Comparison of ENCODE assay signal across 22 mouse cellular contexts in genomic region chr8:78770584-78770983, GRCm38 (mm10). TPM values are rescaled to one million over a fixed set of nuclear protein-coding genes. Genes with fewer than 3 reads are reported as not detected.
DNase-seq lines count a peak whose midpoint lies in the region; ATAC-seq and TF ChIP-seq lines count a peak whose summit lies in the region.
"Had no signal": no experiment of that assay in that cellular context is flagged by ENCODE, and none has a peak within 500 bp of the region (broad histone marks: within the 10 kb centered on the region; RNA-seq: fewer than 3 reads in every experiment).

No protein-coding gene starts in this region.

- no peak for TF ChIP-seq CTCF in heart, adult 2 months (IDR thresholded peaks at IDR 0.05)
- no peak for TF ChIP-seq CTCF in lung, embryonic 14.5 days (IDR thresholded peaks at IDR 0.05; ENCODE audit: low read depth)
- no peak for TF ChIP-seq CTCF in lung, adult 2 months (IDR thresholded peaks at IDR 0.05; ENCODE audit: insufficient read depth, low read length)
- TF ChIP-seq CTCF in lung, postnatal 0 days (IDR thresholded peaks at IDR 0.05): no peak

- WGBS in heart, adult 2 months: 92% methylated on average over 3 of the region's 3 CpGs
- 84% methylated on average over 3 of the region's 3 CpGs for WGBS in heart, embryonic 12.5 days
- 70% methylated on average over 3 of the region's 3 CpGs for WGBS in lung, embryonic 14.5 days
- 84% methylated on average over 3 of the region's 3 CpGs for WGBS in lung, adult 2 months
- WGBS in lung, postnatal 0 days: 55% methylated on average over 3 of the region's 3 CpGs

- H3K27me3 ChIP-seq in heart, adult 2 months (ENCODE audit: control insufficient read depth, insufficient read depth, low read length): no peaks in the 10 kb centered on the region
- H3K27me3 ChIP-seq in heart, embryonic 12.5 days (replicated peaks): no peaks in the 10 kb centered on the region
- no peaks in the 10 kb centered on the region for H3K27me3 ChIP-seq in lung, embryonic 14.5 days (ENCODE audit: insufficient read depth, low read length)
- no peaks in the 10 kb centered on the region for H3K27me3 ChIP-seq in lung, postnatal 0 days (replicated peaks; ENCODE audit: insufficient read depth, low read length)
- H3K27me3 ChIP-seq: CH12.LX; embryonic facial prominence, embryonic 12.5 days; forebrain, embryonic 13.5 days; Patski had no signal

- DNase-seq in heart, adult 11 months: peak; percentile 67
- no peak for DNase-seq in heart, adult 2 months
- no peak for DNase-seq in heart, adult 9 months (ENCODE audit: low spot score in 2 of 2)
- no peak for DNase-seq in lung, embryonic 14.5 days
- DNase-seq in lung, adult 2 months: no peak
- peak; percentile 5 for DNase-seq in lung, postnatal 0 days (ENCODE audit: low spot score)
- no peak for DNase-seq in lung, postnatal 10 days
- DNase-seq: adrenal gland, adult 8-10 months; B cell, adult 2 months; cerebellum, adult 11-12 months; cerebellum, adult 2 months; cerebellum, adult 9-10 months; cerebellum, postnatal 10 days; cerebellum, postnatal 25 days had no signal

- no peak for ATAC-seq in heart, embryonic 12.5 days (ENCODE audit: insufficient number of reproducible peaks, low FRiP score)
- no peak for ATAC-seq in lung, embryonic 14.5 days (ENCODE audit: insufficient read depth)
- peak; percentile 57; the same call in 1 of the 2 replicates for ATAC-seq in lung, postnatal 0 days
- ATAC-seq: activated CD4-positive, CD25-positive, alpha-beta regulatory T cell, adult 4 months; forebrain, embryonic 13.5 days had no signal

- H3K4me3 ChIP-seq in heart, adult 2 months: no peak overlapping the region
- H3K4me3 ChIP-seq in heart, embryonic 12.5 days: no peak overlapping the region
- H3K4me3 ChIP-seq in lung, embryonic 14.5 days (ENCODE audit: low read depth, low read length): no peak overlapping the region
- H3K4me3 ChIP-seq in lung, adult 2 months (replicated peaks; ENCODE audit: extremely low read depth, low read depth, low read length): no peak overlapping the region
- no peak overlapping the region for H3K4me3 ChIP-seq in lung, postnatal 0 days (ENCODE audit: low read depth, low read length)
- H3K4me3 ChIP-seq: embryonic facial prominence, embryonic 10.5 days; embryonic facial prominence, embryonic 12.5 days; forebrain, embryonic 13.5 days had no signal

- H3K4me1 ChIP-seq in heart, adult 2 months (ENCODE audit: control insufficient read depth, insufficient read depth, low read length): no peaks in the 10 kb centered on the region
- peaks cover 13% of the 10 kb centered on the region; the same call in 1 of the 2 replicates for H3K4me1 ChIP-seq in heart, embryonic 12.5 days (replicated peaks)
- H3K4me1 ChIP-seq in lung, embryonic 14.5 days (ENCODE audit: insufficient read depth): no peaks in the 10 kb centered on the region
- no peaks in the 10 kb centered on the region for H3K4me1 ChIP-seq in lung, adult 2 months (ENCODE audit: control insufficient read depth, insufficient read depth, low read length)
- no peaks in the 10 kb centered on the region for H3K4me1 ChIP-seq in lung, postnatal 0 days (ENCODE audit: insufficient read depth, low read depth, low read length)
- H3K4me1 ChIP-seq: embryonic facial prominence, embryonic 10.5 days; embryonic facial prominence, embryonic 12.5 days; forebrain, embryonic 13.5 days had no signal

- no peaks in the 10 kb centered on the region for H3K9me3 ChIP-seq in heart, embryonic 12.5 days (replicated peaks)
- no peaks in the 10 kb centered on the region for H3K9me3 ChIP-seq in lung, embryonic 14.5 days (ENCODE audit: low read depth, low read length)
- no peaks in the 10 kb centered on the region for H3K9me3 ChIP-seq in lung, postnatal 0 days (ENCODE audit: low read length)
- H3K9me3 ChIP-seq: embryonic facial prominence, embryonic 10.5 days; embryonic facial prominence, embryonic 12.5 days; forebrain, embryonic 13.5 days; G1E had no signal

- no peaks in the 10 kb centered on the region for H3K36me3 ChIP-seq in heart, adult 2 months (ENCODE audit: control insufficient read depth, insufficient read depth, low read length)
- no peaks in the 10 kb centered on the region for H3K36me3 ChIP-seq in heart, embryonic 12.5 days
- H3K36me3 ChIP-seq in lung, embryonic 14.5 days (ENCODE audit: insufficient read depth): no peaks in the 10 kb centered on the region
- no peaks in the 10 kb centered on the region for H3K36me3 ChIP-seq in lung, postnatal 0 days (ENCODE audit: insufficient read depth, low read length)
- H3K36me3 ChIP-seq: embryonic facial prominence, embryonic 10.5 days; embryonic facial prominence, embryonic 12.5 days; G1E had no signal

- no peak overlapping the region for H3K27ac ChIP-seq in heart, adult 2 months
- peak overlapping the region; percentile 48; the same call in 1 of the 2 replicates for H3K27ac ChIP-seq in heart, embryonic 12.5 days (ENCODE audit: poor library complexity, severe bottlenecking)
- H3K27ac ChIP-seq in lung, embryonic 14.5 days (ENCODE audit: low read depth): 0 out of 2 replicates have a peak overlapping the region, but pooled peaks have one; percentile 21
- H3K27ac ChIP-seq in lung, postnatal 0 days (ENCODE audit: low read length): no peak overlapping the region
- H3K27ac ChIP-seq: embryonic facial prominence, embryonic 10.5 days; embryonic facial prominence, embryonic 12.5 days; forebrain, embryonic 13.5 days had no signal

- TF ChIP-seq EP300 in heart, adult 2 months (IDR thresholded peaks at IDR 0.05; ENCODE audit: insufficient read depth, low read depth, low read length): no peak
- no peak for TF ChIP-seq EP300 in lung, postnatal 0 days (IDR thresholded peaks at IDR 0.05)

- H3K9ac ChIP-seq in heart, adult 2 months (ENCODE audit: low read depth, low read length): no peak overlapping the region
- no peak overlapping the region for H3K9ac ChIP-seq in heart, embryonic 12.5 days
- no peak overlapping the region for H3K9ac ChIP-seq in lung, embryonic 14.5 days
- no peak overlapping the region for H3K9ac ChIP-seq in lung, postnatal 0 days (replicated peaks; ENCODE audit: low read depth)
- H3K9ac ChIP-seq: embryonic facial prominence, embryonic 12.5 days; forebrain, embryonic 13.5 days had no signal

- intact Hi-C loops in heart, adult 2 months (cut with DNase I): no loop called here

- no peak overlapping the region for H3K4me2 ChIP-seq in heart, embryonic 12.5 days
- H3K4me2 ChIP-seq in lung, embryonic 14.5 days: no peak overlapping the region
- H3K4me2 ChIP-seq in lung, postnatal 0 days (replicated peaks; ENCODE audit: low read depth, low read length): no peak overlapping the region
- H3K4me2 ChIP-seq: embryonic facial prominence, embryonic 12.5 days; forebrain, embryonic 13.5 days had no signal

- H3K79me2 ChIP-seq in heart, adult 2 months (replicated peaks; ENCODE audit: control insufficient read depth, insufficient read depth, low read length): no peaks in the 10 kb centered on the region

- no peak for TF ChIP-seq POLR2A in heart, adult 2 months (IDR thresholded peaks at IDR 0.05; ENCODE audit: insufficient read depth, low read depth, low read length)
- no peak for TF ChIP-seq POLR2A in lung, adult 2 months (IDR thresholded peaks at IDR 0.05; ENCODE audit: borderline replicate concordance, extremely low read depth, low read depth, low read length)

RNA-seq across cellular contexts. Expression of gene Lsm6, which starts 50.4 kb away (rescaled TPM):
- total RNA-seq in heart, adult 2 months (2021): 10 to 100 TPM; 59.6 to 67.3 TPM
- polyA plus RNA-seq in heart, adult 2 months (2012; rRNA removed): 9.7 and 20.8 TPM in 2 replicates
- 166 TPM in 2 replicates for polyA plus RNA-seq in heart, embryonic 12.5 days (2016; fragmentation: Nextera tagmentation; extraction: Ambion mirVana)
- polyA plus RNA-seq in lung, embryonic 14.5 days (2014; fragmentation: Nextera tagmentation; extraction: Ambion mirVana): 286 TPM in 2 replicates
- 4.2 and 8.5 TPM in 2 replicates for polyA plus RNA-seq in lung, adult 2 months (2012; rRNA removed)
- polyA plus RNA-seq in lung, postnatal 0 days (2015; fragmentation: Nextera tagmentation; extraction: Ambion mirVana): 82.9 and 96.4 TPM in 2 replicates

Comparison
In these comparisons a context has a peak if more than half of its experiments do, and no peak if none do; other contexts are left out.
1. DNase-seq: peak in heart, adult 11 months (single experiment) and lung, postnatal 0 days (single experiment); none in heart, adult 2 months (0 of 2), heart, adult 9 months (0 of 2), lung, embryonic 14.5 days (single experiment), lung, adult 2 months (single experiment) and lung, postnatal 10 days (single experiment).
2. H3K27ac ChIP-seq: peak in heart, embryonic 12.5 days (single experiment) and lung, embryonic 14.5 days (single experiment); none in heart, adult 2 months (single experiment) and lung, postnatal 0 days (single experiment).